Mouse (Mus musculus) lung, postnatal 0 days (tissue): ENCODE measurements around the gene Ctxn2.
"Not testable (repeated sequence)": the region's sequence is repeated elsewhere in the genome, so short reads cannot be mapped to it uniquely, and the experiment has no call there.

Experiments used
- CTCF ChIP-seq: IDR thresholded peaks from 2 replicates; pipeline ENCODE4 v1.5.1; 2016; ENCODE audit warnings: antibody characterized with exemption, mild to moderate bottlenecking
- EP300 ChIP-seq: IDR thresholded peaks from 2 replicates; pipeline ENCODE4 v1.6.1; 2016; ENCODE audit warnings: antibody characterized with exemption, mild to moderate bottlenecking, control low read depth

DNA sequence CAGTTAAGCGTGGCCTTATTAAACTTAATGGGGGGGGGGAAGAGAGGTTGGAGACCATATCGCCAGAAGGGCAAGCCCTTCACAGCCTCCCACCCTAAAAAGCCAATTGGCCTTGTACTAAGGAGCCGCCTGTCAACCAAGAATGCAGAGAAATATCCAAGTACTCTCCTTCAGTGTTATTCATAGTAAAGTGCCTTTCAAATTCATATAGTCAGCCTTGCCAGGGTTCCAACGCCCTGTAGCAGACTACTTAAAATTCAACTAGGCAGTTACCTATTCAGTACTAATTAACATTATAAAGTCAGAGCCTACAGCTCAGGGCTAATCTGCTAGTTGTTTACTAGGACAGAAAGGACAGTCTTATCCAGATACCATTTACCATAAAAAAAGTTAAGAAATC, 30.0 kb upstream of the Ctxn2 start:
- not testable (repeated sequence) for TF ChIP-seq CTCF, EP300
